Mouse (Mus musculus): ENCODE data around the gene Nup54. TPM values are rescaled to one million over a fixed set of nuclear protein-coding genes. Genes with fewer than 3 reads are reported as not detected.

Nup54 gene
- polyA plus RNA-seq (2014; fragmentation: Illumina TruSeq; extraction: RNeasy Lipid Tissue Mini Kit (QIAGEN cat#74804); ENCODE audit: low read depth, low replicate concordance), result 16.9 TPM

DNA sequence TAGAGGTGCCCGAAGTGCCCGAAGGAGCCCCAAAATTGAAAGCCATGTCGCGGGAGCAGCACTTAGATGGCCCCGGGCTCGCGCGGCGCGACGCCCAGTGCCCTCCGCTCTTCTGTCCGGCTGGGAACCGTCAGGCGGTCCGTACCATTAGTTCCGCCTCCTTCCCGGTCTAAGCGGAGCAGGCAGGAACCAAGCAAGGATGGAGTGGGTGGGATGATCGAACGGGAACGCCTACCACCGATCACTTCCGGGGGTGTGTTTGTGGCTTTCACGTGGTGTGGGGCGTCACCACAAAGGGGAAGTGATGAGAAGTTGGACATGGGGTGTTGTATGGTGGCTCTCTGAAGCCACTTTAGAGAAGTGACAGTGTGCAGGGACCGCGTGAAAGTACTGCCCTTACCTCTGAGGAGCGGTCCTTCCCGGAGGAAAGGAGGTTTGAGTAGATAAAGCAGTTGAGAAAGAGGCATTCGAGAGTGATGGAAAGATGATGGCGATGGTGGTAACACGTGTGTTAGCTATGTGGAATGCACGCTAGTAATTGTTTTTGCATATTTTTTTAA lies at the start of gene Nup54:
Gene Nup54 (minus strand): TSS at position 195 of the 560 bp plus-strand sequence.

Other genes with a start within 250 kb of the Nup54 start
- gene U90926, start 219.8 kb downstream of the Nup54 start, polyA plus RNA-seq (2014; fragmentation: Illumina TruSeq; extraction: RNeasy Lipid Tissue Mini Kit (QIAGEN cat#74804); ENCODE audit: low read depth, low replicate concordance), result not detected
- not detected for gene Ppef2, start 178.9 kb downstream of the Nup54 start, polyA plus RNA-seq (2014; fragmentation: Illumina TruSeq; extraction: RNeasy Lipid Tissue Mini Kit (QIAGEN cat#74804); ENCODE audit: low read depth, low replicate concordance)
- gene Naaa, start 157.0 kb downstream of the Nup54 start, polyA plus RNA-seq (2014; fragmentation: Illumina TruSeq; extraction: RNeasy Lipid Tissue Mini Kit (QIAGEN cat#74804); ENCODE audit: low read depth, low replicate concordance), result 18.8 TPM
- 9.7 TPM for gene Sdad1, start 124.7 kb downstream of the Nup54 start, polyA plus RNA-seq (2014; fragmentation: Illumina TruSeq; extraction: RNeasy Lipid Tissue Mini Kit (QIAGEN cat#74804); ENCODE audit: low read depth, low replicate concordance)
- gene Cxcl9, start 107.1 kb downstream of the Nup54 start, polyA plus RNA-seq (2014; fragmentation: Illumina TruSeq; extraction: RNeasy Lipid Tissue Mini Kit (QIAGEN cat#74804); ENCODE audit: low read depth, low replicate concordance), result 5.9 TPM
- 833 TPM for gene Art3, start 103.4 kb downstream of the Nup54 start, polyA plus RNA-seq (2014; fragmentation: Illumina TruSeq; extraction: RNeasy Lipid Tissue Mini Kit (QIAGEN cat#74804); ENCODE audit: low read depth, low replicate concordance)
- gene Cxcl10, start 86.3 kb downstream of the Nup54 start, polyA plus RNA-seq (2014; fragmentation: Illumina TruSeq; extraction: RNeasy Lipid Tissue Mini Kit (QIAGEN cat#74804); ENCODE audit: low read depth, low replicate concordance), result 0.45 TPM
- gene Scarb2, start 71.6 kb upstream of the Nup54 start, polyA plus RNA-seq (2014; fragmentation: Illumina TruSeq; extraction: RNeasy Lipid Tissue Mini Kit (QIAGEN cat#74804); ENCODE audit: low read depth, low replicate concordance), result 105 TPM
- gene Fam47e, start 119.8 kb upstream of the Nup54 start, polyA plus RNA-seq (2014; fragmentation: Illumina TruSeq; extraction: RNeasy Lipid Tissue Mini Kit (QIAGEN cat#74804); ENCODE audit: low read depth, low replicate concordance), result not detected
- gene Stbd1, start 167.8 kb upstream of the Nup54 start, polyA plus RNA-seq (2014; fragmentation: Illumina TruSeq; extraction: RNeasy Lipid Tissue Mini Kit (QIAGEN cat#74804); ENCODE audit: low read depth, low replicate concordance), result 13.5 TPM
- 0.50 TPM for gene Ccdc158, start 240.1 kb upstream of the Nup54 start, polyA plus RNA-seq (2014; fragmentation: Illumina TruSeq; extraction: RNeasy Lipid Tissue Mini Kit (QIAGEN cat#74804); ENCODE audit: low read depth, low replicate concordance)
- gene Shroom3, start 248.2 kb upstream of the Nup54 start, polyA plus RNA-seq (2014; fragmentation: Illumina TruSeq; extraction: RNeasy Lipid Tissue Mini Kit (QIAGEN cat#74804); ENCODE audit: low read depth, low replicate concordance), result 18.9 TPM